In the genomic region with DNA sequence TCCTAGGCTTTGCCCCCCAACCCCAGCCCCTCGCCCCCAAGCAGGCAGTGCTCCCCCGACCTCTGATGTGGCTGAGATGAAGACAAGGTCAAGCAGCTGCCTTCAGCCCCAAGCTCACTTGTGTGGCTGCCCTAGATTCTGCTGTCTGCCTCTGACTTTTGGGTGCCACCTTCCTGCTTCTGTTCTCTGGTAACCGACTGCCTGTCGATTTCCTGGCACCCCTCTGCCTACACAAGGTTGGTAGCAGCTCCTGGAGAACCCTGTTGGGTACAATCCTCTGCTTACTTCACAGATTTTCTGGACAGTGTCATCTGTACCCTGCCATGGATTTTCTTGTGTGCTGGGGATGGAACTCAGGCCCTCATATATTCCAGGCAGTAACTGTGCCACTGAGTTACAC, we compare ENCODE assay signal across 12 mouse cellular contexts. TPM values are rescaled to one million over a fixed set of nuclear protein-coding genes. Genes with fewer than 3 reads are reported as not detected.
DNase-seq lines count a peak whose midpoint lies in the region; ATAC-seq and TF ChIP-seq lines count a peak whose summit lies in the region.
"Had no signal": no experiment of that assay in that cellular context is flagged by ENCODE, and none has a peak within 500 bp of the region (broad histone marks: within the 10 kb centered on the region; RNA-seq: fewer than 3 reads in every experiment).

No protein-coding gene starts in this region.

- ATAC-seq in megakaryocyte, adult 5-6 weeks (ENCODE audit: poor library complexity, severe bottlenecking), result no peak
- ATAC-seq in limb, embryonic 15.5 days (ENCODE audit: insufficient number of reproducible peaks, low FRiP score, low TSS enrichment, low read depth), result no peak; the same call in 1 of the 2 replicates
- ATAC-seq in midbrain, postnatal 0 days (ENCODE audit: low FRiP score), result no peak

- H3K27ac ChIP-seq in heart, adult 2 months, result peak overlapping the region; percentile 91
- H3K27ac ChIP-seq in limb, embryonic 15.5 days, result peak overlapping the region; percentile 4; the same call in 1 of the 2 replicates
- H3K27ac ChIP-seq in midbrain, postnatal 0 days (ENCODE audit: low read depth, low read length), result no peak overlapping the region
- H3K27ac ChIP-seq: neural tube, embryonic 13.5 days had no signal

- no peaks in the 10 kb centered on the region for H3K79me2 ChIP-seq in heart, adult 2 months (replicated peaks; ENCODE audit: control insufficient read depth, insufficient read depth, low read length)

- no peak for TF ChIP-seq POLR2A in heart, adult 2 months (IDR thresholded peaks at IDR 0.05; ENCODE audit: insufficient read depth, low read depth, low read length)

- peak in 1 of 2 experiments; percentile 49 for DNase-seq in heart, adult 2 months
- DNase-seq in heart, adult 8-10 months (ENCODE audit: low spot score), result no peak
- DNase-seq in thymus, postnatal 25 days, result peak; percentile 74
- no peak for DNase-seq in gastrocnemius, adult 8-10 months (ENCODE audit: low spot score in 2 of 2)
- no peak for DNase-seq in midbrain, postnatal 0 days (ENCODE audit: low spot score)
- DNase-seq: adrenal gland, adult 8-10 months; gastrocnemius, postnatal 36 days; lung, adult 2 months had no signal

- peaks cover 9% of the 10 kb centered on the region for H3K36me3 ChIP-seq in heart, adult 2 months (ENCODE audit: control insufficient read depth, insufficient read depth, low read length)
- peaks cover 29% of the 10 kb centered on the region for H3K36me3 ChIP-seq in megakaryocyte, embryonic 14.5 days (replicated peaks; ENCODE audit: low read length)
- H3K36me3 ChIP-seq in limb, embryonic 15.5 days, result peaks cover 14% of the 10 kb centered on the region
- peaks cover 7% of the 10 kb centered on the region; the same call in 1 of the 2 replicates for H3K36me3 ChIP-seq in midbrain, postnatal 0 days (ENCODE audit: insufficient read depth, low read length)

- no peak for TF ChIP-seq EP300 in heart, adult 2 months (IDR thresholded peaks at IDR 0.05; ENCODE audit: insufficient read depth, low read depth, low read length)

- H3K9ac ChIP-seq in heart, adult 2 months (ENCODE audit: low read depth, low read length), result 0 out of 2 replicates have a peak overlapping the region, but pooled peaks have one; percentile 8
- no peak overlapping the region for H3K9ac ChIP-seq in limb, embryonic 15.5 days
- no peak overlapping the region for H3K9ac ChIP-seq in midbrain, postnatal 0 days (replicated peaks; ENCODE audit: low read length, poor library complexity, severe bottlenecking)
- H3K9ac ChIP-seq: neural tube, embryonic 13.5 days had no signal

- 43% methylated on average over 4 of the region's 4 CpGs for WGBS in heart, adult 2 months
- 81% methylated on average over 4 of the region's 4 CpGs for WGBS in limb, embryonic 15.5 days
- 85% methylated on average over 4 of the region's 4 CpGs for WGBS in midbrain, postnatal 0 days

- TF ChIP-seq CTCF in heart, adult 2 months (IDR thresholded peaks at IDR 0.05), result no peak
- TF ChIP-seq CTCF in midbrain, postnatal 0 days (IDR thresholded peaks at IDR 0.05), result no peak

- no peak overlapping the region for H3K4me2 ChIP-seq in limb, embryonic 15.5 days
- no peak overlapping the region for H3K4me2 ChIP-seq in midbrain, postnatal 0 days (ENCODE audit: low read depth, low read length, poor library complexity, severe bottlenecking)
- H3K4me2 ChIP-seq: neural tube, embryonic 13.5 days had no signal

- H3K4me1 ChIP-seq in heart, adult 2 months (ENCODE audit: control insufficient read depth, insufficient read depth, low read length), result peaks cover 47% of the 10 kb centered on the region
- H3K4me1 ChIP-seq in megakaryocyte, embryonic 14.5 days, result peaks cover 80% of the 10 kb centered on the region
- H3K4me1 ChIP-seq in limb, embryonic 15.5 days, result peaks cover 37% of the 10 kb centered on the region
- H3K4me1 ChIP-seq in midbrain, postnatal 0 days (ENCODE audit: insufficient read depth, low read length), result 0 out of 2 replicates have a peak, but pooled peaks cover 4% of the 10 kb centered on the region

- H3K9me3 ChIP-seq in megakaryocyte, embryonic 14.5 days, result no peaks in the 10 kb centered on the region
- H3K9me3 ChIP-seq in limb, embryonic 15.5 days, result no peaks in the 10 kb centered on the region
- no peaks in the 10 kb centered on the region for H3K9me3 ChIP-seq in midbrain, postnatal 0 days (ENCODE audit: low read length)
- H3K9me3 ChIP-seq: neural tube, embryonic 13.5 days had no signal

- H3K4me3 ChIP-seq in heart, adult 2 months, result no peak overlapping the region
- peak overlapping the region; percentile 88 for H3K4me3 ChIP-seq in megakaryocyte, embryonic 14.5 days (replicated peaks)
- H3K4me3 ChIP-seq in limb, embryonic 15.5 days, result no peak overlapping the region
- H3K4me3 ChIP-seq in midbrain, postnatal 0 days (ENCODE audit: low read depth, low read length), result no peak overlapping the region
- H3K4me3 ChIP-seq: neural tube, embryonic 13.5 days had no signal

- no peaks in the 10 kb centered on the region for H3K27me3 ChIP-seq in heart, adult 2 months (ENCODE audit: control insufficient read depth, insufficient read depth, low read length)
- no peaks in the 10 kb centered on the region for H3K27me3 ChIP-seq in megakaryocyte, embryonic 14.5 days (replicated peaks)
- H3K27me3 ChIP-seq in limb, embryonic 15.5 days, result no peaks in the 10 kb centered on the region
- H3K27me3 ChIP-seq in midbrain, postnatal 0 days (ENCODE audit: insufficient read depth, low read length), result no peaks in the 10 kb centered on the region
- H3K27me3 ChIP-seq: neural tube, embryonic 13.5 days had no signal

- intact Hi-C loops in heart, adult 2 months (cut with DNase I), result no loop called here

RNA-seq across cellular contexts. Expression of a gene that starts 21.3 kb away (rescaled TPM):
- 10 to 100 TPM; 20.5 to 24.1 TPM for total RNA-seq in heart, adult 2 months (2021)
- polyA plus RNA-seq in heart, adult 2 months (2012; rRNA removed), result 22.5 and 36.6 TPM in 2 replicates
- total RNA-seq in heart, adult 8-10 months (2022), result 10 to 100 TPM; 22.3 to 26.7 (median 24.4) TPM
- polyA plus RNA-seq in megakaryocyte, embryonic 14.5 days (2012; ENCODE audit: insufficient read depth, low replicate concordance), result 126 and 233 TPM in 2 replicates
- 25.7 and 29.9 TPM in 2 replicates for total RNA-seq in megakaryocyte, adult 5-6 weeks (2015)
- total RNA-seq in megakaryocyte, adult 5-6 weeks (2017), result 24.3 and 27.0 TPM in 2 replicates
- polyA plus RNA-seq in limb, embryonic 15.5 days (2015; fragmentation: Nextera tagmentation; extraction: Ambion mirVana), result 41.3 and 44.4 TPM in 2 replicates
- 10 to 100 TPM; 13.9 to 18.9 (median 14.3) TPM for total RNA-seq in gastrocnemius, adult 8-10 months (2022)
- total RNA-seq in midbrain, postnatal 0 days (2014; rRNA removed), result 12.3 and 13.5 TPM in 2 replicates
- polyA plus RNA-seq in midbrain, postnatal 0 days (2015; fragmentation: Nextera tagmentation; extraction: Ambion mirVana), result 50.1 TPM in 2 replicates

RNA-seq across cellular contexts. Expression of a gene that starts 21.6 kb away (rescaled TPM):
- total RNA-seq in heart, adult 2 months (2021), result 10 to 100 TPM; 58.6 to 70.1 TPM
- polyA plus RNA-seq in heart, adult 2 months (2012; rRNA removed), result 90.3 and 103 TPM in 2 replicates
- 10 to 100 TPM; 59.0 to 88.1 (median 74.3) TPM for total RNA-seq in heart, adult 8-10 months (2022)
- polyA plus RNA-seq in megakaryocyte, embryonic 14.5 days (2012; ENCODE audit: insufficient read depth, low replicate concordance), result 73.7 and 169 TPM in 2 replicates
- total RNA-seq in megakaryocyte, adult 5-6 weeks (2015), result 45.9 and 57.2 TPM in 2 replicates
- 35.2 and 39.4 TPM in 2 replicates for total RNA-seq in megakaryocyte, adult 5-6 weeks (2017)
- 97.5 and 110 TPM in 2 replicates for polyA plus RNA-seq in limb, embryonic 15.5 days (2015; fragmentation: Nextera tagmentation; extraction: Ambion mirVana)
- total RNA-seq in gastrocnemius, adult 8-10 months (2022), result 10 to 100 TPM; 39.3 to 51.5 (median 43.3) TPM
- total RNA-seq in midbrain, postnatal 0 days (2014; rRNA removed), result 56.9 and 57.4 TPM in 2 replicates
- polyA plus RNA-seq in midbrain, postnatal 0 days (2015; fragmentation: Nextera tagmentation; extraction: Ambion mirVana), result 109 and 118 TPM in 2 replicates

RNA-seq across cellular contexts. Expression of a gene that starts 29.7 kb away (rescaled TPM):
- total RNA-seq in heart, adult 2 months (2021), result 100 to 1,000 TPM in 1 of 2 experiments, 10 to 100 TPM in 1; 70.7 to 219 TPM
- polyA plus RNA-seq in heart, adult 2 months (2012; rRNA removed), result 48.0 and 55.5 TPM in 2 replicates
- 10 to 100 TPM; 22.1 to 74.4 (median 55.6) TPM for total RNA-seq in heart, adult 8-10 months (2022)
- 33.2 and 44.6 TPM in 2 replicates for polyA plus RNA-seq in megakaryocyte, embryonic 14.5 days (2012; ENCODE audit: insufficient read depth, low replicate concordance)
- 2.2 and 2.4 TPM in 2 replicates for total RNA-seq in megakaryocyte, adult 5-6 weeks (2015)
- 0.94 and 1.2 TPM in 2 replicates for total RNA-seq in megakaryocyte, adult 5-6 weeks (2017)
- 63.6 and 77.1 TPM in 2 replicates for polyA plus RNA-seq in limb, embryonic 15.5 days (2015; fragmentation: Nextera tagmentation; extraction: Ambion mirVana)
- total RNA-seq in gastrocnemius, adult 8-10 months (2022), result 10 to 100 TPM in 2 of 4 experiments, 1 to 10 TPM in 2; 4.7 to 45.4 (median 9.4) TPM
- total RNA-seq in midbrain, postnatal 0 days (2014; rRNA removed), result 56.6 and 57.5 TPM in 2 replicates
- 43.4 and 43.6 TPM in 2 replicates for polyA plus RNA-seq in midbrain, postnatal 0 days (2015; fragmentation: Nextera tagmentation; extraction: Ambion mirVana)
